Mouse (Mus musculus): ENCODE results near the gene Ntm.

GRCm38 (mm10) chr9:29298340-29298739 lies 664.6 kb downstream of the Ntm start:
- TF ChIP-seq EP300 (IDR thresholded peaks at IDR 0.05; ENCODE audit: insufficient read depth, low read depth, low read length): no peak
- TF ChIP-seq CTCF (IDR thresholded peaks at IDR 0.05): no peak

Measured in heart, adult 2 months (tissue).